Mouse (Mus musculus): Measurements from ENCODE around the gene Hck. TPM values are rescaled to one million over a fixed set of nuclear protein-coding genes. Genes with fewer than 3 reads are reported as not detected.

The Hck gene
- total RNA-seq, 2 experiments from 2014 or later: 0.20 to 0.45 TPM

DNA sequence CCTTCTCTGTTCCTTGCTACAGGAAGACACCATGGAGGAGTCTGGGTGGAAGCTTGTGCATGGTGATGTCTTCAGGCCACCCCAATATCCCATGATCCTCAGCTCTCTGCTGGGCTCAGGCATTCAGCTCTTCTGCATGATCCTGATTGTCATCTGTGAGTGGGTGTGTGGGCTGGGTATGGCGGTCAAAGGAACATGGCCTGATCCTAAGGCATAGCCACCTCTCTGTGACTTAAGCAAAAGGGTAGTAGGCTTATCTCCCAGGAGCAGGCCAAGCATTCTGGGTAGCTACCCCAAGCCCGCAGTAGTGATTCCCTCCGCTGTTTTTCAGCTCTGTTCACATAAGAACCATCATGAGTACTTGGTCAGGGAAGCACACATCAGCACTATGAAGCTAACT lies 86.0 kb downstream of the Hck start:
- no peak overlapping the region for H3K27ac ChIP-seq
- intact Hi-C loops (cut with DNase I): no loop called here
- no peak for DNase-seq
- no peak overlapping the region for H3K4me3 ChIP-seq
- TF ChIP-seq CTCF (IDR thresholded peaks at IDR 0.05): no peak

DNA sequence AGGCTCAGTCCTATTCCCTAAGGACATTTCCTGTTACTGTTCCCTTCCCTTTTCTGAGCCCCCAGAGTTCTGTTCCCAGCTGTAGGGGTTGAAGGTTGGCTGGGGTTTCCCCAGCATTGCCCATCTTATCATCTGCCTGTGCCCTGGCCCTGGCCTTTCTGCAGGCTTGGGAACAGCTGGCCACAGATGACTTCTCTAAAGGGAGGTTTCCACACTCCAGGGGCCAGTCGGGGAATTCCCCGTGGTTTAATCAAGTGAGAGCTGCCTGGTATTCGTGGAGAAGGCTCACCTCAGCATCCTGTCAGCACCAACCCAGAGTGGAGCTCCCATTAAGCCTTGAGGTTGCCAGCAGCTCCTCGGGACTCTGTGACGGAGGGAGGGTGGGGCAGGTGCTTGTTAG lies 90.2 kb downstream of the Hck start:
- no peak for DNase-seq
- intact Hi-C loops (cut with DNase I): no loop called here
- TF ChIP-seq CTCF (IDR thresholded peaks at IDR 0.05): no peak
- Histone ChIP-seq H3K27ac (no peak overlapping the region), H3K4me3 (no peak overlapping the region)

DNA sequence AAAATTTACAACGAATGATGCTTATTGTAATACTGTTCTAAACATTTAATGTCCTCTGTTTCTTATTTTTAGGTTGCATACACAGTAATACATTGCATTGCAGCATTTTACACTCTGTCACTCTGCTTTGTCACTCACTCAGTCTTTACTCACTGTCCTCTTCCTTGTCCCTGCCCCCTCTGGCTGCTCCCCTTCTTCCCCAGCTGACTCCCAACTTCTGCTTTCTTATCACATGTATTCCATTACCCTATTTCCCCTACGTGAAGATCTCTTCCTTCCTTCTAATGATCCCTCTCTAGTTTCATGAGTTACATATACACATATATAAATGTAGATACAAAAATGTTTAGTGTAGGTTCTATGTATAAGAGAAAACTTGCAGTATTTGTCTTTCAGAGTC lies 90.8 kb downstream of the Hck start:
- no peak for DNase-seq
- TF ChIP-seq CTCF (IDR thresholded peaks at IDR 0.05): no peak
- H3K4me3 ChIP-seq: no peak overlapping the region
- no peak overlapping the region for H3K27ac ChIP-seq
- intact Hi-C loops (cut with DNase I): no loop called here

Other genes with a start within 250 kb of the Hck start
- gene Mylk2, start 197.1 kb upstream of the Hck start, total RNA-seq (2021): 100 to 1,000 TPM; 445 to 720 TPM
- gene Foxs1, start 175.3 kb upstream of the Hck start, total RNA-seq (2021): 1 to 10 TPM; 1.4 to 1.7 TPM
- under 1 TPM; 0.45 to 0.61 TPM for gene Dusp15, start 156.8 kb upstream of the Hck start, total RNA-seq (2021)
- not detected for gene Ttll9, start 146.0 kb upstream of the Hck start, total RNA-seq (2021)
- gene Pdrg1, start 93.0 kb upstream of the Hck start, total RNA-seq (2021): 10 to 100 TPM; 73.6 to 91.5 TPM
- not detected for gene Xkr7, start 76.6 kb upstream of the Hck start, total RNA-seq (2021)
- 1 to 10 TPM; 4.5 to 6.9 TPM for gene Ccm2l, start 42.5 kb upstream of the Hck start, total RNA-seq (2021)
- gene Tm9sf4, start 52.8 kb downstream of the Hck start, total RNA-seq (2021): 10 to 100 TPM; 30.6 to 41.1 TPM
- gene Tspyl3, start 117.0 kb downstream of the Hck start, total RNA-seq (2021): under 1 TPM; 0.38 to 0.59 TPM
- gene Plagl2, start 133.0 kb downstream of the Hck start, total RNA-seq (2021): 1 to 10 TPM; 2.5 to 2.8 TPM
- gene Pofut1, start 133.1 kb downstream of the Hck start, total RNA-seq (2021): 10 to 100 TPM in 1 of 2 experiments, 1 to 10 TPM in 1; 7.6 to 13.2 TPM
- 1 to 10 TPM; 3.6 to 4.3 TPM for gene Kif3b, start 182.9 kb downstream of the Hck start, total RNA-seq (2021)
- 10 to 100 TPM in 1 of 2 experiments, 1 to 10 TPM in 1; 9.3 to 10.6 TPM for gene Asxl1, start 237.4 kb downstream of the Hck start, total RNA-seq (2021)